Mouse (Mus musculus) midbrain, embryonic 14.5 days (tissue): ENCODE data around the gene Ccpg1. TPM values are rescaled to one million over a fixed set of nuclear protein-coding genes. Genes with fewer than 3 reads are reported as not detected.

Experiments
- ATAC-seq: fragments of 200-750 bp; cut with Nextera tagmentation; 2 replicates; pipeline ENCODE4 v1.8.0; 2017; ENCODE audit warnings: moderate number of reproducible peaks, moderate library complexity; ENCODE audit not compliant: low FRiP score, low TSS enrichment
- DNase-seq: peaks from one replicate; pipeline ENCODE4 v3.0.0-alpha.2; 2015
- H3K27ac ChIP-seq: fragments of 300-500 bp; sonication (generic); replicated peaks from 2 replicates; pipeline ENCODE4 v1.5.1; 2014; ENCODE audit warnings: mild to moderate bottlenecking, low read depth, low read length, moderate library complexity
- H3K27me3 ChIP-seq: fragments of 300-500 bp; sonication (generic); 2 replicates; pipeline ENCODE4 v1.6.1; 2014; ENCODE audit warnings: low read length, control low read depth, mixed read lengths; ENCODE audit not compliant: control insufficient read depth, insufficient read depth
- H3K36me3 ChIP-seq: fragments of 300-500 bp; sonication (generic); 2 replicates; pipeline ENCODE4 v1.6.1; 2014; ENCODE audit warnings: low read length, control low read depth; ENCODE audit not compliant: control insufficient read depth, insufficient read depth
- H3K4me1 ChIP-seq: fragments of 300-500 bp; sonication (generic); 2 replicates; pipeline ENCODE4 v1.6.1; 2014; ENCODE audit warnings: mild to moderate bottlenecking, antibody characterized with exemption, low read length, control low read depth; ENCODE audit not compliant: control insufficient read depth, insufficient read depth
- H3K4me2 ChIP-seq: fragments of 300-500 bp; sonication (generic); 2 replicates; pipeline ENCODE4 v1.6.1; 2014; ENCODE audit warnings: mild to moderate bottlenecking, low read length, moderate library complexity
- H3K4me3 ChIP-seq: fragments of 300-500 bp; sonication (generic); replicated peaks from 2 replicates; pipeline ENCODE4 v1.5.1; 2014; ENCODE audit warnings: low read depth, low read length
- H3K9ac ChIP-seq: fragments of 300-500 bp; sonication (generic); replicated peaks from 2 replicates; pipeline ENCODE4 v1.6.1; 2014; ENCODE audit warnings: mild to moderate bottlenecking, low read length, moderate library complexity
- H3K9me3 ChIP-seq: fragments of 300-500 bp; sonication (generic); 2 replicates; pipeline ENCODE4 v1.6.1; 2016; ENCODE audit warnings: low read length, control low read depth, mixed read lengths; ENCODE audit not compliant: control insufficient read depth
- WGBS: fragments of 180-500 bp; shearing (Covaris S2); extraction: QIAGEN DNeasy Blood & Tissue Kit; methylation state at CpG from one replicate; pipeline ENCODE4 v1.1.7; 2014; 5-methylcytosine and 5-hydroxymethylcytosine counted together
- polyA plus RNA-seq: library from polyadenylated mRNA; unstranded; fragments of >200 nt; fragmentation: Nextera tagmentation; extraction: Ambion mirVana; gene quantifications from 2 replicates; pipeline ENCODE4 v1.2.1, GENCODE M21; 2014

Ccpg1 gene
- polyA plus RNA-seq, 1 experiment from 2014 or later: 44.1 TPM

- 94% methylated on average over 5 of the region's 5 CpGs for WGBS
- no peak for ATAC-seq
Observed at GRCm38 (mm10) chr9:73020566-73021097, 35.4 kb downstream of the Ccpg1 start.

GRCm38 (mm10) chr9:73025818-73026636 is 40.8 kb downstream of the Ccpg1 start:
- Histone ChIP-seq H3K36me3 (peaks cover 36% of the 10 kb centered on the region), H3K9ac (no peak overlapping the region), H3K27ac (no peak overlapping the region), H3K4me2 (peak overlapping the region; percentile 7; the same call in 1 of the 2 replicates), H3K4me3 (no peak overlapping the region), H3K4me1 (no peaks in the 10 kb centered on the region), H3K9me3 (no peaks in the 10 kb centered on the region), H3K27me3 (no peaks in the 10 kb centered on the region)
- DNase-seq: peak; percentile 20
- ATAC-seq: peak; percentile 43; the same call in 1 of the 2 replicates
- WGBS: 26% methylated on average over 17 of the region's 17 CpGs

More at GRCm38 (mm10) chr9:73020566-73021097, 35.4 kb downstream of the Ccpg1 start:
- Histone ChIP-seq H3K4me2 (no peak overlapping the region), H3K27ac (no peak overlapping the region), H3K9ac (no peak overlapping the region), H3K4me3 (no peak overlapping the region), H3K27me3 (no peaks in the 10 kb centered on the region), H3K4me1 (no peaks in the 10 kb centered on the region), H3K36me3 (peaks cover 78% of the 10 kb centered on the region), H3K9me3 (no peaks in the 10 kb centered on the region)
- no peak for DNase-seq

GRCm38 (mm10) chr9:73030443-73030842 is 45.2 kb downstream of the Ccpg1 start:
- Histone ChIP-seq H3K27ac (no peak overlapping the region), H3K9ac (no peak overlapping the region), H3K4me3 (no peak overlapping the region)

GRCm38 (mm10) chr9:73031421-73031820 is 46.2 kb downstream of the Ccpg1 start:
- DNase-seq: no peak
- Histone ChIP-seq H3K4me1 (no peaks in the 10 kb centered on the region), H3K36me3 (peaks cover 36% of the 10 kb centered on the region), H3K9ac (no peak overlapping the region), H3K27ac (no peak overlapping the region), H3K4me2 (no peak overlapping the region), H3K4me3 (no peak overlapping the region), H3K9me3 (no peaks in the 10 kb centered on the region), H3K27me3 (no peaks in the 10 kb centered on the region)
- WGBS: 80% methylated on average over 4 of the region's 4 CpGs
- no peak for ATAC-seq

More at GRCm38 (mm10) chr9:73030443-73030842, 45.2 kb downstream of the Ccpg1 start:
- DNase-seq (no peak), ATAC-seq (no peak)
- Histone ChIP-seq H3K4me1 (no peaks in the 10 kb centered on the region), H3K27me3 (no peaks in the 10 kb centered on the region), H3K9me3 (no peaks in the 10 kb centered on the region), H3K4me2 (no peak overlapping the region), H3K36me3 (peaks cover 34% of the 10 kb centered on the region)
- 100% methylated on average over 1 of the region's 1 CpGs for WGBS

GRCm38 (mm10) chr9:73033406-73033805 is 48.2 kb downstream of the Ccpg1 start:
- no peaks in the 10 kb centered on the region for H3K9me3 ChIP-seq
- no peak for ATAC-seq
- no peaks in the 10 kb centered on the region for H3K27me3 ChIP-seq
- H3K27ac ChIP-seq: no peak overlapping the region
- peaks cover 1% of the 10 kb centered on the region for H3K4me1 ChIP-seq
- WGBS: 95% methylated on average over 1 of the region's 1 CpGs
- no peak for DNase-seq
- peaks cover 40% of the 10 kb centered on the region for H3K36me3 ChIP-seq
- H3K9ac ChIP-seq: no peak overlapping the region
- H3K4me3 ChIP-seq: no peak overlapping the region
- H3K4me2 ChIP-seq: no peak overlapping the region

- peak overlapping the region; percentile 83 for H3K27ac ChIP-seq
- H3K9me3 ChIP-seq: no peaks in the 10 kb centered on the region
- H3K4me1 ChIP-seq: peaks cover 18% of the 10 kb centered on the region
- 0 out of 2 replicates have a peak, but pooled peaks cover 7% of the 10 kb centered on the region for H3K36me3 ChIP-seq
- H3K9ac ChIP-seq: peak overlapping the region; percentile 72
- peak overlapping the region; percentile 76 for H3K4me3 ChIP-seq
- H3K4me2 ChIP-seq: peak overlapping the region; percentile 89
- WGBS: under 1% methylated on average over 49 of the region's 49 CpGs
- peak; percentile 89 for ATAC-seq
- no peaks in the 10 kb centered on the region for H3K27me3 ChIP-seq
- DNase-seq: peak; percentile 96
Observed at GRCm38 (mm10) chr9:73039222-73039945, 54.2 kb downstream of the Ccpg1 start.

GRCm38 (mm10) chr9:73040080-73040479 is 54.9 kb downstream of the Ccpg1 start, which contains the start of gene Pigb:
TSS of gene Pigb (minus strand) at chr9:73040378.
- 0 out of 2 replicates have a peak, but pooled peaks cover 7% of the 10 kb centered on the region for H3K36me3 ChIP-seq
- peaks cover 25% of the 10 kb centered on the region for H3K4me1 ChIP-seq
- H3K9me3 ChIP-seq: no peaks in the 10 kb centered on the region
- H3K27ac ChIP-seq: peak within 1 kb of the TSS; percentile 83
- peak within 1 kb of the TSS; percentile 76 for H3K4me3 ChIP-seq
- no peaks in the 10 kb centered on the region for H3K27me3 ChIP-seq
- 32% methylated on average over 6 of the region's 6 CpGs for WGBS
- ATAC-seq (no peak), DNase-seq (peak; percentile 3)
- peak within 1 kb of the TSS; percentile 72 for H3K9ac ChIP-seq
- H3K4me2 ChIP-seq: peak within 1 kb of the TSS; percentile 89

- no peaks in the 10 kb centered on the region for H3K9me3 ChIP-seq
- no peak within 1 kb of the TSS for H3K27ac ChIP-seq
- 2% methylated on average over 41 of the region's 41 CpGs for WGBS
- no peaks in the 10 kb centered on the region for H3K27me3 ChIP-seq
- H3K4me1 ChIP-seq: peaks cover 21% of the 10 kb centered on the region
- no peaks in the 10 kb centered on the region for H3K36me3 ChIP-seq
- DNase-seq (peak; percentile 89), ATAC-seq (peak; percentile 57)
- H3K9ac ChIP-seq: peak within 1 kb of the TSS; percentile 65
- H3K4me3 ChIP-seq: peak within 1 kb of the TSS; percentile 45
- peak within 1 kb of the TSS; percentile 88 for H3K4me2 ChIP-seq
Observed at GRCm38 (mm10) chr9:73044146-73045079, 59.2 kb downstream of the Ccpg1 start, which contains the start of gene Rab27a. TSS of gene Rab27a (plus strand) at chr9:73044854.
